Mouse (Mus musculus) intestine, embryonic 16.5 days (tissue): ENCODE measurements around the gene Vmn1r33. TPM values are rescaled to one million over a fixed set of nuclear protein-coding genes. Genes with fewer than 3 reads are reported as not detected.
"Not testable (repeated sequence)": the region's sequence is repeated elsewhere in the genome, so short reads cannot be mapped to it uniquely, and the experiment has no call there.

Experiments
- ATAC-seq: fragments of 200-750 bp; cut with Nextera tagmentation; 2 replicates; pipeline ENCODE4 v1.8.0; 2017; ENCODE audit warnings: moderate TSS enrichment, moderate library complexity
- H3K27ac ChIP-seq: fragments of 300-500 bp; sonication (generic); 2 replicates; pipeline ENCODE4 v1.5.1; 2014; ENCODE audit warnings: mild to moderate bottlenecking, low read length
- H3K27me3 ChIP-seq: fragments of 300-500 bp; sonication (generic); replicated peaks from 2 replicates; pipeline ENCODE4 v1.6.1; 2014; ENCODE audit warnings: low read length, control low read depth, mixed read lengths; ENCODE audit not compliant: control insufficient read depth, insufficient read depth
- H3K36me3 ChIP-seq: fragments of 300-500 bp; sonication (generic); 2 replicates; pipeline ENCODE4 v1.6.1; 2014; ENCODE audit warnings: low read length, control low read depth; ENCODE audit not compliant: control insufficient read depth, insufficient read depth
- H3K4me1 ChIP-seq: fragments of 300-500 bp; sonication (generic); 2 replicates; pipeline ENCODE4 v1.6.1; 2014; ENCODE audit warnings: low read length, control low read depth, mixed read lengths; ENCODE audit not compliant: control insufficient read depth, insufficient read depth
- H3K4me2 ChIP-seq: fragments of 300-500 bp; sonication (generic); 2 replicates; pipeline ENCODE4 v1.6.1; 2014; ENCODE audit warnings: low read depth, low read length, control low read depth
- H3K4me3 ChIP-seq: fragments of 300-500 bp; sonication (generic); 2 replicates; pipeline ENCODE4 v1.5.1; 2014; ENCODE audit warnings: mild to moderate bottlenecking, low read length
- H3K9ac ChIP-seq: fragments of 300-500 bp; sonication (generic); 2 replicates; pipeline ENCODE4 v1.6.1; 2014; ENCODE audit warnings: low read depth, low read length
- H3K9me3 ChIP-seq: fragments of 300-500 bp; sonication (generic); 2 replicates; pipeline ENCODE4 v1.6.1; 2016; ENCODE audit warnings: low read length, control low read depth; ENCODE audit not compliant: control insufficient read depth
- WGBS: fragments of 180-500 bp; shearing (Covaris S2); extraction: QIAGEN DNeasy Blood & Tissue Kit; methylation state at CpG from one replicate; pipeline ENCODE4 v1.1.7; 2014; 5-methylcytosine and 5-hydroxymethylcytosine counted together
- polyA plus RNA-seq: library from polyadenylated mRNA; unstranded; fragments of >200 nt; fragmentation: Nextera tagmentation; extraction: Ambion mirVana; gene quantifications from 2 replicates; pipeline ENCODE4 v1.2.1, GENCODE M21; 2015

The Vmn1r33 gene
- not detected in 2 replicates for polyA plus RNA-seq

DNA sequence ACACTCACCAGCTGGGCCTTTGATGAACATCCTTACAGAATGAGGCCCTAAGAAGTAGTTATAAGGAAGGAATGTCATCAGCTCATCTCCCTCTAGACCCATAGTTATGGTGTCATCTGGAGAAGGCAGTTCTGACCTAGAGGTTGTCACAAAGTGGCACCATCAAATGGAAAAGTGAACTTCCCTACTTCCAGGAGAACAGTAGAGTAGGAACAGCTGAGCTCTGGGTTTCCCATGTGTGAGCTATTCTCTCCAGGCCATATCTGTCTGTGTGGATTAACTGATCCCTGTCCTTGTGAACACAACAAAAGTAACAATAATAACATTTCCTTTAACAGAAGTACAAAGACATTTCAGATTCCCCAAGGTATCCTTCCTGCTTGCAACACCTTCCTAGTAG lies at the start of gene Vmn1r33:
TSS of gene Vmn1r33 (minus strand) at position 101 of the 400 bp plus-strand sequence.
- H3K4me3 ChIP-seq, H3K36me3 ChIP-seq, H3K27ac ChIP-seq, H3K4me2 ChIP-seq, ATAC-seq, H3K27me3 ChIP-seq, H3K9ac ChIP-seq, H3K9me3 ChIP-seq, H3K4me1 ChIP-seq: not testable (repeated sequence)

- Histone ChIP-seq H3K36me3 (no peaks in the 10 kb centered on the region), H3K27me3 (no peaks in the 10 kb centered on the region), H3K9ac (no peak within 1 kb of the TSS), H3K9me3 (no peaks in the 10 kb centered on the region), H3K4me3 (no peak within 1 kb of the TSS), H3K27ac (no peak within 1 kb of the TSS), H3K4me2 (no peak within 1 kb of the TSS), H3K4me1 (no peaks in the 10 kb centered on the region)
- ATAC-seq, result no peak
- 83% methylated on average over 1 of the region's 1 CpGs for WGBS
Measured at GRCm38 (mm10) chr6:66643779-66644178, 25.7 kb upstream of the Vmn1r33 start, which contains the start of gene Vmn1r34. Gene Vmn1r34 (minus strand): TSS chr6:66643879.

DNA sequence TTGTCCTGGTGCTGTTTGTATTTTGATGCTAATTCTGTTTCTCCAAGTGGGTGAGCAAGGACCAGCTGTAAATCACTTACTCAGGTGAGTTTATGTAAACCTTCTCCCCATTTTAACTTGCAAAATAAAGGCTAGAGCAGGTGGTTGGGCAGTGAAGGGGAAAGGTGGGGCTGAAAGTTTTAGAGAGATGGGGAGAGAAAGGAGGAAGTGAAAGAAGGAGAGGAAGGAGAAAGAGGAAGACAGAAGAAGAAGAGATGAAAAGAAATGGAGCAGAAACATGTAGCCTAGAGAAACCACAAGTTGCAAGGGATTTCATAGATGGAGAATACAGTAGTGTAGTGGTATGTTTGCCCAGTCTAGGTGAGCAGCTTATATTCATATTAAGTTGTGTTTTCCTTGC lies 22.3 kb downstream of the Vmn1r33 start:
- no peaks in the 10 kb centered on the region for H3K27me3 ChIP-seq
- H3K9me3 ChIP-seq, result 0 out of 2 replicates have a peak, but pooled peaks cover under 1% of the 10 kb centered on the region
- H3K36me3 ChIP-seq, result no peaks in the 10 kb centered on the region
- H3K4me3 ChIP-seq, result no peak overlapping the region
- H3K9ac ChIP-seq, result no peak overlapping the region
- ATAC-seq, result no peak
- H3K27ac ChIP-seq, result no peak overlapping the region
- no peaks in the 10 kb centered on the region for H3K4me1 ChIP-seq
- no peak overlapping the region for H3K4me2 ChIP-seq

Other genes with a start within 250 kb of the Vmn1r33 start
- gene Mad2l1, start 82.9 kb downstream of the Vmn1r33 start, polyA plus RNA-seq, result 69.2 and 84.4 TPM in 2 replicates
- gene Vmn1r32, start 58.2 kb downstream of the Vmn1r33 start, polyA plus RNA-seq, result 0.09 TPM in 1 of 2 replicates, not detected in the other
- not detected in 2 replicates for gene Vmn1r34, start 25.6 kb upstream of the Vmn1r33 start, polyA plus RNA-seq
- not detected in 2 replicates for gene Vmn1r35, start 67.6 kb upstream of the Vmn1r33 start, polyA plus RNA-seq
- gene Vmn1r36, start 100.9 kb upstream of the Vmn1r33 start, polyA plus RNA-seq, result not detected in 2 replicates
- gene Vmn1r37, start 111.1 kb upstream of the Vmn1r33 start, polyA plus RNA-seq, result not detected in 2 replicates
- gene Vmn1r38, start 164.3 kb upstream of the Vmn1r33 start, polyA plus RNA-seq, result not detected in 2 replicates
- gene Vmn1r39, start 192.3 kb upstream of the Vmn1r33 start, polyA plus RNA-seq, result not detected in 2 replicates